Mouse (Mus musculus) WW6 (cell line): Measurements from ENCODE around the gene Nr4a3.

ENCODE experiments used
- DNase-seq: peaks from one replicate; pipeline ENCODE4 v3.0.0-alpha.2; 2013; ENCODE audit warnings: low read depth, low spot score

Gene Nr4a3

GRCm38 (mm10) chr4:48050442-48050841 lies 5.5 kb downstream of the Nr4a3 start:
- no peak for DNase-seq

DNA sequence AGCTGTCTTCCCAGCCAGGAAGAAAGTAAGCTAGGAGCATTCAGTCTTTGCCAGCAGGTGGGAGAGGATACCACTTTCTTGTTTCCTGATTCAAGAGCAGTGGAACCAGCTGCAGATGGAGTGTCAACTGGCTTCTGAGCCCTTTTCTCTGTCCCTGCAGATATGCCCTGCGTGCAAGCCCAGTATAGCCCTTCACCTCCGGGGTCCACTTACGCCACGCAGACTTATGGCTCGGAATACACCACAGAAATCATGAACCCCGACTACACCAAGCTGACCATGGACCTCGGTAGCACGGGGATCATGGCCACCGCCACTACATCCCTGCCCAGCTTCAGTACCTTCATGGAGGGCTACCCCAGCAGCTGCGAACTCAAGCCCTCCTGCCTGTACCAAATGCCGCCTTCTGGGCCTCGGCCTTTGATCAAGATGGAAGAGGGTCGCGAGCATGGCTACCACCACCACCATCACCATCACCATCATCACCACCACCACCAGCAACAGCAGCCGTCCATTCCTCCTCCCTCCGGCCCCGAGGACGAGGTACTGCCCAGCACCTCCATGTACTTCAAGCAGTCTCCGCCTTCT lies 6.2 kb downstream of the Nr4a3 start:
- DNase-seq, result no peak

DNA sequence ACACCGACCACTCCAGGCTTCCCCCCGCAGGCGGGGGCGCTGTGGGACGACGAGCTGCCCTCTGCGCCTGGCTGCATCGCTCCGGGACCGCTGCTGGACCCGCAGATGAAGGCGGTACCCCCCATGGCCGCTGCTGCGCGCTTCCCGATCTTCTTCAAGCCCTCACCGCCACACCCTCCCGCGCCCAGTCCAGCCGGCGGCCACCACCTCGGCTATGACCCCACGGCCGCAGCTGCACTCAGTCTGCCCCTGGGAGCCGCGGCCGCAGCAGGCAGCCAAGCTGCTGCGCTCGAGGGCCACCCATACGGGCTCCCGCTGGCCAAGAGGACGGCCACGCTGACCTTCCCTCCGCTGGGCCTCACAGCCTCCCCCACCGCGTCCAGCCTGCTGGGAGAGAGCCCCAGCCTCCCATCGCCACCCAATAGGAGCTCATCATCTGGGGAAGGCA lies 6.7 kb downstream of the Nr4a3 start:
- no peak for DNase-seq

- DNase-seq, result no peak
These were observed 16.8 kb downstream of the Nr4a3 start for GRCm38 (mm10) chr4:48061716-48062115.

- no peak for DNase-seq
These were observed 19.4 kb downstream of the Nr4a3 start for GRCm38 (mm10) chr4:48064311-48064710.

GRCm38 (mm10) chr4:48066676-48067075 lies 21.7 kb downstream of the Nr4a3 start:
- DNase-seq, result no peak

- DNase-seq, result no peak
These were observed 24.2 kb downstream of the Nr4a3 start for GRCm38 (mm10) chr4:48069111-48069510.

GRCm38 (mm10) chr4:48072006-48072405 lies 27.1 kb downstream of the Nr4a3 start:
- DNase-seq, result no peak

- no peak for DNase-seq
These were observed 28.4 kb downstream of the Nr4a3 start for GRCm38 (mm10) chr4:48073325-48073724.

GRCm38 (mm10) chr4:48074451-48075240 lies 29.7 kb downstream of the Nr4a3 start:
- no peak for DNase-seq

- no peak for DNase-seq
These were observed 31.9 kb downstream of the Nr4a3 start for GRCm38 (mm10) chr4:48076693-48077471.

DNA sequence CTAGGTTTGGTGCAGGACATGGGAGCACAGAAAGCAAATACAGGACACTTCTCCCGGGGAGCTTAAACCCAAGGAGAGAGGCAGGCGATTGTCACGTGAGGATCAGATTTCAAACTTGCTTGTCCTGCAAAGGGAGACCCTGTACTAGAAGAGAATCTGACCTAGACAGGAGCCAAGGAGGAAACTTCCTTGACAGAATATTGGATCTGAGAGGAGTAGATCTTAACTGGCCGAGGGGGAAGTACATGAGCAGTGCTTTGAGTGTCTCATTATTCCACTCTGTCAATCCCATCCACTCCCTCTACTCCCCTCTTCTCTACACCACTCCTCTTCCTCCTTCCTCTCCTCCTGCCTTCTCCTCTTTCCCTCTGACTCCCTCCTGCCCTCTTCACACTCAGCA lies 33.3 kb downstream of the Nr4a3 start:
- DNase-seq, result no peak

GRCm38 (mm10) chr4:48079285-48080039 lies 34.5 kb downstream of the Nr4a3 start:
- DNase-seq, result no peak

DNA sequence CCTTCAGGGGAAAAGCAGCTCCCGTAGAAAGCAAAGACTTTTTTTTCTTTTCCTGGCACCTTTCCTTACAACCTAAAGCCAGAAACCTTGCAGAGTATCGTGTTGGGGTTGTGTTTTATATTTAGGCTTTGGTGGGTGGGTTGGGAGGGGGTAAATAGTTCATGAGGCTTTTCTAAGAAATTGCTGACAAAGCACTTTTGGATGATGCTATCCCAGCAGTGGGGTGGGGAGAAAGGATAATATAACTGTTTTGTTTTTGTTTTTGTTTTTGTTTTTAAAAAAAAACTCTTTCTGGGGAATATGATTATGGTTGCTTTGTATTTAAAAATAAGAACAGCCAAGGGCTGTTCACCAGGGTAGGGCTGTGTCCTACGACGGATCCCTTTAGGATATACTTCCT lies 38.5 kb downstream of the Nr4a3 start:
- no peak for DNase-seq

- no peak for DNase-seq
These were observed 41.7 kb downstream of the Nr4a3 start for GRCm38 (mm10) chr4:48086609-48087008.

DNA sequence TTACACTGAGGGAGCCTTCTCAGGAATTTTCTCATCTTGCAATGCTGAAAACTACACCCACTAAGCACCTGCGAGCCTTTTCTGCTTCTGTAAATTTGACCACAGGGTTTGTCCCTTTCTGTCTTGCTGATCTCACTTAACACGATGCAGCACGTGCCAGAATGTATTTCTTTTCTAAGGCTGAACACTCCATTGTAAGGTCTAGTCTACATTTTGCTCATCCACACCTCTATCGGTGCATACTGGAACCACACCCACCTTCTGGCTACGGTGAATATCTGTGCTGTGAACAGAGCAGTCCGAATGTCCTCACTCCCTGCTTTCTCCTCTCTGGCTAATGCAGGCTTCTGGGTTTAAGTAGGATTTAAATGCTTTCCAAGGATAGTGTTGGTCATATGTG lies 42.5 kb downstream of the Nr4a3 start:
- DNase-seq, result no peak

DNA sequence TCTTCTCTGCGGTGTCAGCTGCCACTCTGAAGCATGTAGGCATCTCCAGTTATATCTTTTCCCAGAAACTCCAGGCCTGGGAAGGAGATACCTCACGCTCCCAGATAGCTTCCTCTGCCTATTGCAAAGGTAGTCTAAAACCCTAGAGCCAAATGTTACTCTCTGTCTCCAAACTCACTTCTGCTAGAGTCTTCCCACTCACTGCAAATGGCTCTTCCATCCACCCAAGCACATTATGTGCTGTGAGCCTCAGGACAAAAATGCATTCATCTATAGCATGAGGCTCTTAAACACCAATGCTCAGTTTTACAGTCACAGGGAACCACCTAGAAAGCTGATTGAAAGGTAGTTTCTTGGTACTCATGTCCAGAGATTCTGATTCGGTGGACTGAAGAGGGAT lies 48.3 kb downstream of the Nr4a3 start:
- DNase-seq, result no peak

GRCm38 (mm10) chr4:48100217-48100616 lies 55.3 kb downstream of the Nr4a3 start:
- DNase-seq, result no peak

GRCm38 (mm10) chr4:48101981-48102380 lies 57.0 kb downstream of the Nr4a3 start:
- no peak for DNase-seq

GRCm38 (mm10) chr4:48105387-48105786 lies 60.4 kb downstream of the Nr4a3 start:
- DNase-seq, result no peak

GRCm38 (mm10) chr4:48107086-48107485 lies 62.1 kb downstream of the Nr4a3 start:
- DNase-seq, result no peak

DNA sequence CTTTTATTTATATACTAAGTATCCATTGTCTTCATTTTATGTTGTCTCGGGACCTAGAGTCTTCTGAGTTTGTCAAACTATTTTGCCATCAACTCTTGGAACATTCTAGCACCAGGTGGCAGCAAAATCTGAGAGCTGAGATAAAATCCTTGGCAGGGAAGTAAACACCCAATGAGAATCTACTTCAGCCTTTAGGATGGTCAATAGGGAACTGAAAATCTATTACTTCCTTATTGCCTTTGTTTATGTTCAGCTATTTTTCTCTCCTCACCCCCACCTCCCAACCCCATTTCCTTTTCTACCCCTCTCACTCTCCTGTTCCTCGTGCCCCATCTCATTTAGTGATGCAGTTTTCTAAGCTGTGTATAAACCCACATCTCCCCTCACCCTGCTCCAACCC lies 63.6 kb downstream of the Nr4a3 start:
- DNase-seq, result no peak
